Mouse (Mus musculus): ENCODE measurements around the gene Vmn1r194. TPM values are rescaled to one million over a fixed set of nuclear protein-coding genes. Genes with fewer than 3 reads are reported as not detected.
"Not testable (repeated sequence)": the region's sequence is repeated elsewhere in the genome, so short reads cannot be mapped to it uniquely, and the experiment has no call there.

Vmn1r194 gene
- total RNA-seq (2014; rRNA removed; ENCODE audit: low replicate concordance) = not detected in 2 replicates
- not detected in 2 replicates for polyA plus RNA-seq (2015; fragmentation: Nextera tagmentation; extraction: Ambion mirVana)

DNA sequence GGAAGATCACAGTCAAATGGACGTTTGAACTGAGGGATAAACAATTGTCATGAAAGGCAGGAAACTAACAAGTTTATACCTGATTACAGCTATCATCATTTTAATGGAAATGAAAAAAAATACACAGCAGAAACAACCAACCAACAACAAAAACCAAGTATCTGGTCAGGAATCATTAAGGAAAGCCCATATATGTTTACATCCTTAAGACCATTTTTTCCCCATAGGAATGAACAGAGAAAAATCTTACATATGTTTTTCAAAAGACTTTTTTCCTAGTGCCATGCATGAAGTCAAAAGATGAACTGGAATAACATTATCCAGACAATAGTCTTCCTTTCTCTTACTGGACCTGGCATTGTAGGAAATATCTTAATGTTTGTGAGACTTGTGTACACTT is at the start of gene Vmn1r194:
Gene Vmn1r194 (plus strand): TSS at position 301 of the 400 bp plus-strand sequence.
- 16% methylated on average over 1 of the region's 1 CpGs for WGBS
- H3K4me3 ChIP-seq (ENCODE audit: low read depth, low read length) = no peak within 1 kb of the TSS
- H3K27me3 ChIP-seq (ENCODE audit: control insufficient read depth, insufficient read depth, low read length) = no peaks in the 10 kb centered on the region
- DNase-seq (ENCODE audit: low spot score) = no peak
- no peak within 1 kb of the TSS for H3K27ac ChIP-seq (ENCODE audit: low read depth)
- H3K4me1 ChIP-seq (ENCODE audit: control insufficient read depth, insufficient read depth) = no peaks in the 10 kb centered on the region
- H3K4me2 ChIP-seq (ENCODE audit: low read depth, low read length) = no peak within 1 kb of the TSS
- no peaks in the 10 kb centered on the region for H3K36me3 ChIP-seq (replicated peaks; ENCODE audit: control insufficient read depth, insufficient read depth, low read length)
- TF ChIP-seq CTCF (IDR thresholded peaks at IDR 0.05; ENCODE audit: low read depth) (no peak), EP300 (IDR thresholded peaks at IDR 0.05; ENCODE audit: low read depth) (no peak)
- no peaks in the 10 kb centered on the region for H3K9me3 ChIP-seq (replicated peaks; ENCODE audit: control insufficient read depth, low read length)
- H3K9ac ChIP-seq (replicated peaks; ENCODE audit: low read depth, low read length) = no peak within 1 kb of the TSS
- no peak for ATAC-seq (ENCODE audit: insufficient read depth, low read depth)

DNA sequence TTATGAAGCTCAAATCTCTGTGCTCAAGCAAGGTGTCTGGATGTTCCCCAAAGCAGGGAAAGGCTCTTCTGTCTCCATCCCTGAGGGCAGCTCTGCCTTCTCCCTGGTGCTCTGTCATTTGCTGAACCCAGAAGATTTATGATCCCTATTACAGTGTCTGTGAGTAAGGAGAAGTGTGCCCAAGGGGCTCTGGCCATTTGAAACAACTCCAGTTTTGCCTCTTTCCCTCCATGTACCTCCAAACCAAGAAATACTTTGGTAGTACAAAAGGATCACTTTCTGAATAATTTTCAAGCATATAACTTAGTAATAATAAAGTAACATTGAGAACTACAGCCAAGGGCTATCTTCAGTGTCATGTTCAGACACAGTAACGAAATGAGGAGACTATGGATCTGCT is 21.0 kb upstream of the Vmn1r194 start, which contains the start of gene Vmn1r193:
Gene Vmn1r193 (minus strand): TSS at position 101 of the 400 bp plus-strand sequence.
- not testable (repeated sequence) for H3K4me1 ChIP-seq (ENCODE audit: control insufficient read depth, insufficient read depth); H3K36me3 ChIP-seq (replicated peaks; ENCODE audit: control insufficient read depth, insufficient read depth, low read length); H3K4me3 ChIP-seq (ENCODE audit: low read depth, low read length); DNase-seq (ENCODE audit: low spot score); ATAC-seq (ENCODE audit: insufficient read depth, low read depth); H3K27ac ChIP-seq (ENCODE audit: low read depth); H3K9ac ChIP-seq (replicated peaks; ENCODE audit: low read depth, low read length); H3K9me3 ChIP-seq (replicated peaks; ENCODE audit: control insufficient read depth, low read length); H3K27me3 ChIP-seq (ENCODE audit: control insufficient read depth, insufficient read depth, low read length); H3K4me2 ChIP-seq (ENCODE audit: low read depth, low read length)
- WGBS = 61% methylated on average over 1 of the region's 1 CpGs

DNA sequence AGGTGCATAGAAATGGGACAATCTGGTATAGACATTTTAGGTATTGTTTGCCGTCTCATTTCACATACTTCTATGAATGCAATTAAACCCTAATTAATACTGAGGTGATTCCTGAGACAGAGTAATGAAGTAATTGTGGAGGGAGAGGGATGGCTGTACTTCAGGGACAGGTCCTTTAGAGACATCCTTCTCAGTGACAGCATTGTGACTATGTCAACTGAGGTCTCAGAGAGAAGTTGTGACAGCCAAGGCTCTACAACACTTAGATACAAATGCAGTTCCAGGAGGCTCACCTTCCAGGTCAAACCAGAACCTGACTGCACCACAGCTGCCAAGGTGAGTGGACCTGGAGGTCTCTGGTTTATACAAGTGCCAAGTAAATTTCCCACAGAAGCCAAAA is 26.2 kb downstream of the Vmn1r194 start, which contains the start of gene Vmn1r195:
Gene Vmn1r195 (plus strand): TSS at position 301 of the 400 bp plus-strand sequence.
- not testable (repeated sequence) for H3K27me3 ChIP-seq (ENCODE audit: control insufficient read depth, insufficient read depth, low read length); H3K4me2 ChIP-seq (ENCODE audit: low read depth, low read length); H3K27ac ChIP-seq (ENCODE audit: low read depth); H3K4me1 ChIP-seq (ENCODE audit: control insufficient read depth, insufficient read depth); ATAC-seq (ENCODE audit: insufficient read depth, low read depth); H3K36me3 ChIP-seq (replicated peaks; ENCODE audit: control insufficient read depth, insufficient read depth, low read length); DNase-seq (ENCODE audit: low spot score); H3K4me3 ChIP-seq (ENCODE audit: low read depth, low read length); H3K9me3 ChIP-seq (replicated peaks; ENCODE audit: control insufficient read depth, low read length); H3K9ac ChIP-seq (replicated peaks; ENCODE audit: low read depth, low read length)
- 94% methylated on average over 1 of the region's 1 CpGs for WGBS

DNA sequence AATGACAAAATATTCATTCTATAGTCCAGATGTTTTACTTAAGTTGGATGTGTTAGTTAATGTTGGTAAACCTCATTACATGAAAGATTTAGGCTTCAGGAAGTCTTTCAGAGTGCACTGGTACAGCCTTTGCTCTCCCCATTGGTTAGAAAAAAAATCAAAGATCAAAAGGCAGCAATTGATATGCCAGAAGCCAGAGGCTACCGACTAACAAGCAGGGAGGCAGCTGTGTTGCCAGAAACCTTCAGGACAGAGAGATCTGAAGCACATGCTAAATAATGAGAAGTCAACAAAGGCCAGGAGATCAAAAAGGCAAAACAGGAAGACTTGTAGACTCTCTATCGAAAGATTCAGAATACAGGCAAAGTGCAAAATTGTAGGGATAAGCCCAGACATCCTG is 27.7 kb downstream of the Vmn1r194 start:
- no peak overlapping the region for H3K9ac ChIP-seq (replicated peaks; ENCODE audit: low read depth, low read length)
- WGBS = 40% methylated on average over 2 of the region's 2 CpGs
- DNase-seq (ENCODE audit: low spot score) = no peak
- H3K27ac ChIP-seq (ENCODE audit: low read depth) = no peak overlapping the region
- no peaks in the 10 kb centered on the region for H3K9me3 ChIP-seq (replicated peaks; ENCODE audit: control insufficient read depth, low read length)
- H3K4me2 ChIP-seq (ENCODE audit: low read depth, low read length) = no peak overlapping the region
- no peaks in the 10 kb centered on the region for H3K4me1 ChIP-seq (ENCODE audit: control insufficient read depth, insufficient read depth)
- H3K4me3 ChIP-seq (ENCODE audit: low read depth, low read length) = no peak overlapping the region
- H3K36me3 ChIP-seq (replicated peaks; ENCODE audit: control insufficient read depth, insufficient read depth, low read length) = no peaks in the 10 kb centered on the region
- TF ChIP-seq CTCF (IDR thresholded peaks at IDR 0.05; ENCODE audit: low read depth) = no peak
- no peak for TF ChIP-seq EP300 (IDR thresholded peaks at IDR 0.05; ENCODE audit: low read depth)
- no peak for ATAC-seq (ENCODE audit: insufficient read depth, low read depth)
- H3K27me3 ChIP-seq (ENCODE audit: control insufficient read depth, insufficient read depth, low read length) = no peaks in the 10 kb centered on the region

DNA sequence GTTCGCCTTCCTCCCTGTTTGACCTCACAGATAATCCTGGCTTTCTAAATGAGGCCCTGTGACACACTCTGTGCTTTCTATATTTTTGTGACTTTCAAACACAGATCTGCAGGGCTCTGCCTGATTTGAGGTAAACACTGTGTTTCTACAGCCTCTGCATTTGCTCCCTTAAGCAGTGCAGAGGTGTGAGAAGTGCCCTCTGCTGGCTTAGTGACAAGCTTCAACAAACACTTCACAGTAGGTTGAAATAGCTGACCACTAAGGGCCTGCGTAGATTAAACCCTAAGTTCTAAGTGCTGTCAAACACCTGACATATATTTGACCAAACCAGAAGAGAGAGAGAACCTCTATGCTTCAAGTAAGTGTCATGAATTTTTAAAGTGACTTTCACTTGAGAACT is 40.6 kb downstream of the Vmn1r194 start:
- Histone ChIP-seq H3K4me2 (ENCODE audit: low read depth, low read length) (no peak overlapping the region), H3K4me3 (ENCODE audit: low read depth, low read length) (no peak overlapping the region), H3K9ac (replicated peaks; ENCODE audit: low read depth, low read length) (no peak overlapping the region), H3K27ac (ENCODE audit: low read depth) (no peak overlapping the region), H3K9me3 (replicated peaks; ENCODE audit: control insufficient read depth, low read length) (no peaks in the 10 kb centered on the region), H3K27me3 (ENCODE audit: control insufficient read depth, insufficient read depth, low read length) (no peaks in the 10 kb centered on the region), H3K4me1 (ENCODE audit: control insufficient read depth, insufficient read depth) (no peaks in the 10 kb centered on the region), H3K36me3 (replicated peaks; ENCODE audit: control insufficient read depth, insufficient read depth, low read length) (no peaks in the 10 kb centered on the region)
- WGBS = 47% methylated on average over 2 of the region's 2 CpGs
- TF ChIP-seq EP300 (IDR thresholded peaks at IDR 0.05; ENCODE audit: low read depth) = no peak
- TF ChIP-seq CTCF (IDR thresholded peaks at IDR 0.05; ENCODE audit: low read depth) = peak; percentile 29
- ATAC-seq (ENCODE audit: insufficient read depth, low read depth) (no peak), DNase-seq (ENCODE audit: low spot score) (peak; percentile 8)

DNA sequence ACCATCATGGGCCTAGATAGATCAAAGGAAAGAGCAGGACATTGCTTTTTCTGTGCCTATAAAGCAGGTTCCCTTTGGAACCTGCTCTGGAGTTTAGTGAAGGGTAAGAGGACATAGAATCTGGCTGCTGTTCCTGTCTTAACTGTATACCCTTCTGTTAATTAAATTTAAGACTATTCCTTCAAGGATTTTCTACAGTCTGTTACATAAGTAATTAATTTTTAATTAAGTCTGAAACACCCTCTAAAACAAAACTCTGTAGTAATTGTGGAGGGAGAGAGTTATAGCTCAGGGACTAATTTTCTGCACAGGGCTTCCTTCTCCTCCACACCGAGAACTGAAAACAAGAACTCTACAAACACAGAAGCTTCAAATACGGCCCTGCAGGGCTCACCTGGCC is 45.6 kb downstream of the Vmn1r194 start, which contains the start of gene Vmn1r196:
Gene Vmn1r196 (plus strand): TSS at position 301 of the 400 bp plus-strand sequence.
- no peaks in the 10 kb centered on the region for H3K36me3 ChIP-seq (replicated peaks; ENCODE audit: control insufficient read depth, insufficient read depth, low read length)
- ATAC-seq (ENCODE audit: insufficient read depth, low read depth) = no peak
- no peaks in the 10 kb centered on the region for H3K9me3 ChIP-seq (replicated peaks; ENCODE audit: control insufficient read depth, low read length)
- no peak within 1 kb of the TSS for H3K9ac ChIP-seq (replicated peaks; ENCODE audit: low read depth, low read length)
- H3K4me1 ChIP-seq (ENCODE audit: control insufficient read depth, insufficient read depth) = no peaks in the 10 kb centered on the region
- DNase-seq (ENCODE audit: low spot score) = no peak
- no peak within 1 kb of the TSS for H3K4me2 ChIP-seq (ENCODE audit: low read depth, low read length)
- no peak for TF ChIP-seq EP300 (IDR thresholded peaks at IDR 0.05; ENCODE audit: low read depth)
- TF ChIP-seq CTCF (IDR thresholded peaks at IDR 0.05; ENCODE audit: low read depth) = no peak
- 70% methylated on average over 2 of the region's 2 CpGs for WGBS
- H3K27ac ChIP-seq (ENCODE audit: low read depth) = no peak within 1 kb of the TSS
- no peaks in the 10 kb centered on the region for H3K27me3 ChIP-seq (ENCODE audit: control insufficient read depth, insufficient read depth, low read length)
- no peak within 1 kb of the TSS for H3K4me3 ChIP-seq (ENCODE audit: low read depth, low read length)

Small RNAs within 50 kb of the gene (microRNA-seq; reads per million reads assigned to microRNA genes)
- gene Gm23282 = not detected
- gene Gm25084 = not detected

Other genes starting within 250 kb of the Vmn1r194 start
- gene Prss16, start 234.5 kb upstream of the Vmn1r194 start, total RNA-seq (2014; rRNA removed; ENCODE audit: low replicate concordance) = 14.0 TPM in 1 of 2 replicates, not detected in the other
- 0.05 and 0.14 TPM in 2 replicates for gene Prss16, start 234.5 kb upstream of the Vmn1r194 start, polyA plus RNA-seq (2015; fragmentation: Nextera tagmentation; extraction: Ambion mirVana)
- gene Hist1h2ah, start 208.6 kb upstream of the Vmn1r194 start, total RNA-seq (2014; rRNA removed; ENCODE audit: low replicate concordance) = 48.9 and 128 TPM in 2 replicates
- 1.9 TPM in 1 of 2 replicates, not detected in the other for gene Hist1h2ah, start 208.6 kb upstream of the Vmn1r194 start, polyA plus RNA-seq (2015; fragmentation: Nextera tagmentation; extraction: Ambion mirVana)
- gene Hist1h2bk, start 208.3 kb upstream of the Vmn1r194 start, total RNA-seq (2014; rRNA removed; ENCODE audit: low replicate concordance) = 563 and 573 TPM in 2 replicates
- 0.34 TPM in 1 of 2 replicates, not detected in the other for gene Hist1h2bk, start 208.3 kb upstream of the Vmn1r194 start, polyA plus RNA-seq (2015; fragmentation: Nextera tagmentation; extraction: Ambion mirVana)
- 29.3 and 34.1 TPM in 2 replicates for gene Hist1h4i, start 202.9 kb upstream of the Vmn1r194 start, total RNA-seq (2014; rRNA removed; ENCODE audit: low replicate concordance)
- gene Hist1h4i, start 202.9 kb upstream of the Vmn1r194 start, polyA plus RNA-seq (2015; fragmentation: Nextera tagmentation; extraction: Ambion mirVana) = 4.0 and 4.2 TPM in 2 replicates
- 658 and 1,026 TPM in 2 replicates for gene Hist1h2ag, start 201.3 kb upstream of the Vmn1r194 start, total RNA-seq (2014; rRNA removed; ENCODE audit: low replicate concordance)
- gene Hist1h2ag, start 201.3 kb upstream of the Vmn1r194 start, polyA plus RNA-seq (2015; fragmentation: Nextera tagmentation; extraction: Ambion mirVana) = 7.6 and 7.9 TPM in 2 replicates
- 1,225 and 1,316 TPM in 2 replicates for gene Hist1h2bj, start 201.0 kb upstream of the Vmn1r194 start, total RNA-seq (2014; rRNA removed; ENCODE audit: low replicate concordance)
- 1.7 and 3.1 TPM in 2 replicates for gene Hist1h2bj, start 201.0 kb upstream of the Vmn1r194 start, polyA plus RNA-seq (2015; fragmentation: Nextera tagmentation; extraction: Ambion mirVana)
- not detected in 2 replicates for gene Vmn1r188, start 159.8 kb upstream of the Vmn1r194 start, total RNA-seq (2014; rRNA removed; ENCODE audit: low replicate concordance)
- gene Vmn1r188, start 159.8 kb upstream of the Vmn1r194 start, polyA plus RNA-seq (2015; fragmentation: Nextera tagmentation; extraction: Ambion mirVana) = not detected in 2 replicates
- gene Vmn1r189, start 138.4 kb upstream of the Vmn1r194 start, total RNA-seq (2014; rRNA removed; ENCODE audit: low replicate concordance) = not detected in 2 replicates
- not detected in 2 replicates for gene Vmn1r189, start 138.4 kb upstream of the Vmn1r194 start, polyA plus RNA-seq (2015; fragmentation: Nextera tagmentation; extraction: Ambion mirVana)
- gene Vmn1r191, start 60.2 kb upstream of the Vmn1r194 start, total RNA-seq (2014; rRNA removed; ENCODE audit: low replicate concordance) = not detected in 2 replicates
- gene Vmn1r191, start 60.2 kb upstream of the Vmn1r194 start, polyA plus RNA-seq (2015; fragmentation: Nextera tagmentation; extraction: Ambion mirVana) = not detected in 2 replicates
- gene Vmn1r192, start 53.1 kb upstream of the Vmn1r194 start, total RNA-seq (2014; rRNA removed; ENCODE audit: low replicate concordance) = not detected in 2 replicates
- gene Vmn1r192, start 53.1 kb upstream of the Vmn1r194 start, polyA plus RNA-seq (2015; fragmentation: Nextera tagmentation; extraction: Ambion mirVana) = not detected in 2 replicates
- gene Vmn1r193, start 21.1 kb upstream of the Vmn1r194 start, total RNA-seq (2014; rRNA removed; ENCODE audit: low replicate concordance) = not detected in 2 replicates
- gene Vmn1r193, start 21.1 kb upstream of the Vmn1r194 start, polyA plus RNA-seq (2015; fragmentation: Nextera tagmentation; extraction: Ambion mirVana) = not detected in 2 replicates
- gene Vmn1r195, start 26.3 kb downstream of the Vmn1r194 start, total RNA-seq (2014; rRNA removed; ENCODE audit: low replicate concordance) = not detected in 2 replicates
- gene Vmn1r195, start 26.3 kb downstream of the Vmn1r194 start, polyA plus RNA-seq (2015; fragmentation: Nextera tagmentation; extraction: Ambion mirVana) = not detected in 2 replicates
- gene Vmn1r196, start 45.7 kb downstream of the Vmn1r194 start, total RNA-seq (2014; rRNA removed; ENCODE audit: low replicate concordance) = not detected in 2 replicates
- gene Vmn1r196, start 45.7 kb downstream of the Vmn1r194 start, polyA plus RNA-seq (2015; fragmentation: Nextera tagmentation; extraction: Ambion mirVana) = not detected in 2 replicates
- not detected in 2 replicates for gene Vmn1r197, start 80.4 kb downstream of the Vmn1r194 start, total RNA-seq (2014; rRNA removed; ENCODE audit: low replicate concordance)
- gene Vmn1r197, start 80.4 kb downstream of the Vmn1r194 start, polyA plus RNA-seq (2015; fragmentation: Nextera tagmentation; extraction: Ambion mirVana) = not detected in 2 replicates
- gene Vmn1r198, start 106.1 kb downstream of the Vmn1r194 start, total RNA-seq (2014; rRNA removed; ENCODE audit: low replicate concordance) = not detected in 2 replicates
- gene Vmn1r198, start 106.1 kb downstream of the Vmn1r194 start, polyA plus RNA-seq (2015; fragmentation: Nextera tagmentation; extraction: Ambion mirVana) = not detected in 2 replicates
- gene Vmn1r199, start 135.6 kb downstream of the Vmn1r194 start, total RNA-seq (2014; rRNA removed; ENCODE audit: low replicate concordance) = not detected in 2 replicates
- not detected in 2 replicates for gene Vmn1r199, start 135.6 kb downstream of the Vmn1r194 start, polyA plus RNA-seq (2015; fragmentation: Nextera tagmentation; extraction: Ambion mirVana)
- gene Vmn1r200, start 146.2 kb downstream of the Vmn1r194 start, total RNA-seq (2014; rRNA removed; ENCODE audit: low replicate concordance) = not detected in 2 replicates
- gene Vmn1r200, start 146.2 kb downstream of the Vmn1r194 start, polyA plus RNA-seq (2015; fragmentation: Nextera tagmentation; extraction: Ambion mirVana) = not detected in 2 replicates
- not detected in 2 replicates for gene Vmn1r201, start 227.7 kb downstream of the Vmn1r194 start, total RNA-seq (2014; rRNA removed; ENCODE audit: low replicate concordance)
- gene Vmn1r201, start 227.7 kb downstream of the Vmn1r194 start, polyA plus RNA-seq (2015; fragmentation: Nextera tagmentation; extraction: Ambion mirVana) = not detected in 2 replicates